Mouse (Mus musculus) midbrain, embryonic 15.5 days (tissue): Measurements from ENCODE around the gene Orai1. TPM values are rescaled to one million over a fixed set of nuclear protein-coding genes. Genes with fewer than 3 reads are reported as not detected.

Source experiments
- ATAC-seq: fragments of 200-750 bp; cut with Nextera tagmentation; replicated peaks from 2 replicates; pipeline ENCODE4 v1.8.0; 2017; ENCODE audit warnings: moderate TSS enrichment
- H3K27ac ChIP-seq: fragments of 300-500 bp; sonication (generic); 2 replicates; pipeline ENCODE4 v1.5.1; 2015; ENCODE audit warnings: mild to moderate bottlenecking, inconsistent platforms
- H3K27me3 ChIP-seq: fragments of 300-500 bp; sonication (generic); replicated peaks from 2 replicates; pipeline ENCODE4 v1.6.1; 2015; ENCODE audit warnings: inconsistent platforms
- H3K36me3 ChIP-seq: fragments of 300-500 bp; sonication (generic); replicated peaks from 2 replicates; pipeline ENCODE4 v1.6.1; 2015; ENCODE audit warnings: inconsistent platforms
- H3K4me1 ChIP-seq: fragments of 300-500 bp; sonication (generic); 2 replicates; pipeline ENCODE4 v1.6.1; 2015; ENCODE audit warnings: inconsistent platforms
- H3K4me2 ChIP-seq: fragments of 300-500 bp; sonication (generic); 2 replicates; pipeline ENCODE4 v1.6.1; 2015; ENCODE audit warnings: inconsistent platforms, mild to moderate bottlenecking, moderate library complexity
- H3K4me3 ChIP-seq: fragments of 300-500 bp; sonication (generic); 2 replicates; pipeline ENCODE4 v1.5.1; 2015; ENCODE audit warnings: mild to moderate bottlenecking, inconsistent platforms
- H3K9ac ChIP-seq: fragments of 300-500 bp; sonication (generic); 2 replicates; pipeline ENCODE4 v1.6.1; 2015; ENCODE audit warnings: mild to moderate bottlenecking, inconsistent platforms
- H3K9me3 ChIP-seq: fragments of 300-500 bp; sonication (generic); 2 replicates; pipeline ENCODE4 v1.6.1; 2016; ENCODE audit warnings: inconsistent platforms
- WGBS: fragments of 180-500 bp; shearing (Covaris S2); methylation state at CpG from one replicate; pipeline ENCODE4 v1.1.7; 2015; ENCODE audit warnings: mixed read lengths; 5-methylcytosine and 5-hydroxymethylcytosine counted together
- polyA plus RNA-seq: library from polyadenylated mRNA; unstranded; fragments of >200 nt; fragmentation: Nextera tagmentation; extraction: Ambion mirVana; gene quantifications from 2 replicates; pipeline ENCODE4 v1.2.1, GENCODE M21; 2015

Gene Orai1
- polyA plus RNA-seq, 1 experiment from 2014 or later, result 13.6 TPM

DNA sequence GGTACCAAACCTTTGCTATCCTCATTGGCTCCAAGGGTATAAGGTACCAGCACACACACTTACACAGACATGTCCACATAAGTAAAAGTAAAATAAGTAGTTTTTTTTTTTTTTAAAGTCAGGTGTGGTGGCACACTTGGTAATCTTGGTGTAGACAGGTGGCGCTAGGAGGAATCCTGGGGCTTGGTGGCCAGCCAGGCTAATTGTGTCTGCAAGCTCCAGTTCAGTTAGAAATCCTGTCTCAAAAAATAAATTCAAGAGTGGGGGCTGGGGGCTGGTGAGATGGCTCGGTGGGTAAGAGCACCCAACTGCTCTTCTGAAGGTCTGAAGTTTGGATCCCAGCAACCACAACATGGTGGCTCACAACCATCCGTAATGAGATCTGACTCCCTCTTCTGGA, 48.3 kb downstream of the Orai1 start:
- no peaks in the 10 kb centered on the region for H3K9me3 ChIP-seq
- no peaks in the 10 kb centered on the region for H3K27me3 ChIP-seq
- H3K9ac ChIP-seq, result no peak overlapping the region
- H3K27ac ChIP-seq, result no peak overlapping the region
- no peaks in the 10 kb centered on the region for H3K36me3 ChIP-seq
- ATAC-seq, result no peak
- H3K4me3 ChIP-seq, result no peak overlapping the region
- WGBS, result 84% methylated on average over 3 of the region's 3 CpGs
- H3K4me1 ChIP-seq, result peaks cover 6% of the 10 kb centered on the region; the same call in 1 of the 2 replicates
- no peak overlapping the region for H3K4me2 ChIP-seq

DNA sequence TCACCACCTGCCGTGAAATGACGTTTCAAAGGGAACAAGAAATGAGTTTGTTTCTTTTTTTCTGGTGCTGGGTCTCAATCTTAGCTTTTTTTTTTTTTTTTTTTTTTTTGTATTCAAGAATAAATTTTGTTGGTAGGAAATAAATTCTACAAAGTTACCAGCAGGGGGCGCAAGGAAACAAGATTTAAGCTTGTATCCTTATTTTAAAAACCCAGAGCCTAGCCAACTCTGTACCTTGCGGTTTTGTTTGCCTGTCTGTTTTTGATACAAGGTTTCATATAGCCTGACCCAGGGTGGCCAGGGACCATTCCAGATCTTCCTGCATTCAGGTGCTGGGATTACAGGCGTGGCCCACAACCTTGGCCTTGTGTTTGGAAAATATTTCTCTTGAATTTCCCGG, 49.3 kb downstream of the Orai1 start:
- no peak overlapping the region for H3K9ac ChIP-seq
- no peaks in the 10 kb centered on the region for H3K27me3 ChIP-seq
- no peaks in the 10 kb centered on the region for H3K36me3 ChIP-seq
- 29% methylated on average over 6 of the region's 6 CpGs for WGBS
- H3K9me3 ChIP-seq, result no peaks in the 10 kb centered on the region
- peaks cover 3% of the 10 kb centered on the region; the same call in 1 of the 2 replicates for H3K4me1 ChIP-seq
- no peak overlapping the region for H3K4me3 ChIP-seq
- no peak overlapping the region for H3K4me2 ChIP-seq
- 0 out of 2 replicates have a peak overlapping the region, but pooled peaks have one; percentile 21 for H3K27ac ChIP-seq
- no peak for ATAC-seq

GRCm38 (mm10) chr5:123067395-123067995, 52.6 kb downstream of the Orai1 start:
- no peak overlapping the region for H3K4me2 ChIP-seq
- peaks cover 3% of the 10 kb centered on the region; the same call in 1 of the 2 replicates for H3K4me1 ChIP-seq
- 0 out of 2 replicates have a peak, but pooled peaks cover 2% of the 10 kb centered on the region for H3K9me3 ChIP-seq
- ATAC-seq, result no peak
- no peak overlapping the region for H3K9ac ChIP-seq
- no peak overlapping the region for H3K27ac ChIP-seq
- no peak overlapping the region for H3K4me3 ChIP-seq
- H3K36me3 ChIP-seq, result no peaks in the 10 kb centered on the region
- 26% methylated on average over 6 of the region's 6 CpGs for WGBS
- H3K27me3 ChIP-seq, result no peaks in the 10 kb centered on the region

- H3K4me3 ChIP-seq, result no peak within 1 kb of the TSS
- H3K9me3 ChIP-seq, result 0 out of 2 replicates have a peak, but pooled peaks cover 2% of the 10 kb centered on the region
- 89% methylated on average over 12 of the region's 12 CpGs for WGBS
- H3K36me3 ChIP-seq, result no peaks in the 10 kb centered on the region
- peaks cover 3% of the 10 kb centered on the region; the same call in 1 of the 2 replicates for H3K4me1 ChIP-seq
- no peak within 1 kb of the TSS for H3K4me2 ChIP-seq
- no peak for ATAC-seq
- no peak within 1 kb of the TSS for H3K9ac ChIP-seq
- H3K27ac ChIP-seq, result no peak within 1 kb of the TSS
- H3K27me3 ChIP-seq, result no peaks in the 10 kb centered on the region
Observed at GRCm38 (mm10) chr5:123068115-123068514, 53.2 kb downstream of the Orai1 start, which contains the start of gene Tmem120b. Gene Tmem120b, plus strand, starts transcription at chr5:123068415.

DNA sequence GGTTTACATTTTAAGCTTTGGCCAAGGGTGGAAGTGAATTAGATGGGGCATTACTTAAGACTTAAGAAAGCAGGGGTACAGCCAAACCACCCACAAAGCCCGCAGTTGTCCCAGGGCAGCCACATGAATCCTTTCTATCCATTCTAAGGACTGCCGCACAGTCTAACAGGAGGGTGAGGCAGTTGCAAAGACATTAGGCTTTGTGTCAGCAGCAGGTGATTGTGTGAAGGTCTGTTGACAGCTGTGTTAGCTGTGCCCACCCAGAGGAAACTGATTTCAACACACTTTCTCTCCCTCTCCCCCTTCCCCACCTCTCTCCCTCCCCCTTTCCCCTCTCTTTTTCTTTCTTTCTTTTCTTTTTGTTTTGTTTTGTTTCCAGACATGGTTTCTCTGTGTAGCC, 53.8 kb downstream of the Orai1 start:
- whole genome bisulfite sequencing, result 89% methylated on average over 2 of the region's 2 CpGs
- ATAC-seq, result no peak
- peaks cover 3% of the 10 kb centered on the region; the same call in 1 of the 2 replicates for H3K4me1 ChIP-seq

DNA sequence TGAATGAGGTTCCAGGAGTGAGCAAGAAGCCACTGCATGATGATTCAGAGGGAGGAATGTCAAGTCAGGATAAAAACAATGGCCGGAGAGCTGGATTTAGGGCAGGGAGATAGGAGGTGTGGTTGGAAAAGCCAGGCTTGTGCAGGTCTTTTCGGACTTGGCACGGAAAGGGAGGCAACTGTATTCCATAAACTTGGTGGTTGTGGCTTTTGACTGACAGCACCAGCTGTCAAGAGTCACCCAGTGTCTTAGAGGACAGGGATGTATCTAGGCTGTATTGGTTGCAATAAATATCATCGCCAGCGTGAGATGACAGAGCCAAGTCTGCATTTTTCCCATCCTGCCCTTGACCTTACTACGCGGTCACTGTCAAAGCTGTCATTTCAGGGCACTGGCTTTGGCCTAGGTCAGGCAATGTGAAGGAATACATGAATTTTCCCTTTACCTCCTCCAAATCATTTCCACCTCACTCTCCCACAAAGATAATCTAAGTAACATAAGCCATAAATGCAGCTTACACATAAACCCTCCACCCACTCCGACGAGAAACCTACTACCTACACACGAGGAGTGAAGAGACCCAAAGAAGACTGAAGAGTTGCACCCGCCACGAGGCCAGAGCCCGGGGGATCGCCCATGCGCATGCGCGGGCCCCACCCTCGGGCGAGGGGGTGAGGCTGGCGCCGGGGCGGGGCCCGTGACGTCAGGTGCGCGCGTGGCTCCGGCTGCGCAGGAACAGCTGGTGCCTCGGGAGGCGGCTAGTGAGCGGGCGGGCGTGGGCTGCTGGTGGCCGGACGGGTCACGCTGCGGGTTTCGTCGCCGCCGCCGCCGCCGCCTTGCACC, 60.9 kb downstream of the Orai1 start:
- peak overlapping the region; percentile 90 for H3K4me2 ChIP-seq
- H3K4me3 ChIP-seq, result peak overlapping the region; percentile 80
- H3K9ac ChIP-seq, result peak overlapping the region; percentile 75
- H3K9me3 ChIP-seq, result 0 out of 2 replicates have a peak, but pooled peaks cover under 1% of the 10 kb centered on the region
- H3K27ac ChIP-seq, result peak overlapping the region; percentile 76
- 10% methylated on average over 32 of the region's 45 CpGs for WGBS
- H3K36me3 ChIP-seq, result no peaks in the 10 kb centered on the region
- no peaks in the 10 kb centered on the region for H3K27me3 ChIP-seq
- peaks cover 28% of the 10 kb centered on the region for H3K4me1 ChIP-seq
- ATAC-seq, result peak; percentile 94

More for the DNA sequence above, 53.8 kb downstream of the Orai1 start:
- H3K4me2 ChIP-seq, result no peak overlapping the region
- H3K9ac ChIP-seq, result no peak overlapping the region
- no peaks in the 10 kb centered on the region for H3K27me3 ChIP-seq
- H3K4me3 ChIP-seq, result no peak overlapping the region
- no peaks in the 10 kb centered on the region for H3K36me3 ChIP-seq
- no peak overlapping the region for H3K27ac ChIP-seq
- H3K9me3 ChIP-seq, result 0 out of 2 replicates have a peak, but pooled peaks cover 2% of the 10 kb centered on the region

- peak overlapping the region; percentile 76 for H3K27ac ChIP-seq
- H3K9me3 ChIP-seq, result no peaks in the 10 kb centered on the region
- peak overlapping the region; percentile 90 for H3K4me2 ChIP-seq
- peak overlapping the region; percentile 80 for H3K4me3 ChIP-seq
- H3K27me3 ChIP-seq, result no peaks in the 10 kb centered on the region
- peak; percentile 90 for ATAC-seq
- no peaks in the 10 kb centered on the region for H3K36me3 ChIP-seq
- H3K9ac ChIP-seq, result peak overlapping the region; percentile 75
- H3K4me1 ChIP-seq, result peaks cover 28% of the 10 kb centered on the region
- 4% methylated on average over 34 of the region's 35 CpGs for WGBS
Observed at GRCm38 (mm10) chr5:123076419-123077281, 61.8 kb downstream of the Orai1 start.

DNA sequence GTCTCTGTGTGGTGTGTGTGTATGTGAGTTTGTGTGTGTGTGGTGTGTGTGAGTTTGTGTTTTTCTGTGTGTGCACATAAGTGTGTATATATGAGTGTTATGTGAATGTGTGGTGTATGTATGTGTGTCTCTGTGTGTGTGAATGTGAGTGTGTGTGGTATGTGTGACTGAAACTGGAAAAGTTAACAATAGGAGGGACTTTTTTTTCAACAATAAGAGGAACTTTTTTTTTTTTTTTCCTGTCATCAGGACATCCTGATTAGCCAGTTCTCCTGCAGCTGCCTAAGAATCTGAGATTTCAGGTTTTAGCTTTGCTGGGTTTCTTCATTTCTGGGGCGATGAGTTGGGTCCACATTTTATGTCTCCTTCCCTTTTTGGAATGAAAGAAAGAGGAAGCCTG, 64.7 kb downstream of the Orai1 start:
- Histone ChIP-seq H3K9me3 (no peaks in the 10 kb centered on the region), H3K27me3 (no peaks in the 10 kb centered on the region), H3K36me3 (no peaks in the 10 kb centered on the region), H3K9ac (no peak overlapping the region), H3K4me3 (no peak overlapping the region), H3K4me2 (no peak overlapping the region), H3K4me1 (peaks cover 28% of the 10 kb centered on the region), H3K27ac (no peak overlapping the region)
- ATAC-seq, result no peak
- WGBS, result 82% methylated on average over 1 of the region's 1 CpGs

GRCm38 (mm10) chr5:123080041-123080440, 65.2 kb downstream of the Orai1 start:
- Histone ChIP-seq H3K9ac (no peak overlapping the region), H3K36me3 (no peaks in the 10 kb centered on the region), H3K9me3 (no peaks in the 10 kb centered on the region), H3K4me3 (no peak overlapping the region), H3K4me1 (peaks cover 28% of the 10 kb centered on the region), H3K27me3 (no peaks in the 10 kb centered on the region), H3K4me2 (no peak overlapping the region), H3K27ac (no peak overlapping the region)
- 89% methylated on average over 8 of the region's 8 CpGs for WGBS
- no peak for ATAC-seq
